Mouse (Mus musculus) v-Abl transformed pro-B cells (cell line): Measurements from ENCODE around the gene Copz2.

Source experiments
- in situ Hi-C, 2 experiments: fragments of 400-800 bp; cut with MboI; formaldehyde crosslinking; loops; one replicate each; pipeline ENCODE4 v1.15.1; 2025; ENCODE audit not compliant: unreplicated experiment in 2 of 2

The Copz2 gene

DNA sequence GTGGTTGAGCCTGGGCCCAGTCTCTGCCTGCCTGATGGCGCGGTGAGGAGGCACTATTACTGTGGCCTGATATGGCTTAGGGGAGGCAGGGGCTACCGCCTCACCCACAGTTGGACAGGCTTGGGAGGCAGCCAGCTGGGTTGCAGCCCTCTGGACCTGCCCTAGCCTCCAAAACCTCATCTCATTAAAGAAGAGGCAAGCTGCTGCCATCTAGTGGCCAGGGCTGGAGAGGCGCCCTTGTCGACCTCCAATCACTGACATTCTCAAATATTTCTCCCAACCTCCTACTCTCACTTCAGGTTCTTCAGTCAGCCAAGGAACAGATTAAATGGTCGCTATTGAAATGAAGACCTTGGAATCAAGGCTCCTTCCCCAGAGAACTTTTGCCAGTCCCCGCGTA lies 10.9 kb downstream of the Copz2 start:
- in situ Hi-C loops: loop anchor here (5.0 to 25.0 kb wide), 8 partner anchors 98 to 1323 kb away; partner anchors contain the start of genes Atp5g1 (in 2 of the 2) and Hoxb8 (in 1 of the 2)

DNA sequence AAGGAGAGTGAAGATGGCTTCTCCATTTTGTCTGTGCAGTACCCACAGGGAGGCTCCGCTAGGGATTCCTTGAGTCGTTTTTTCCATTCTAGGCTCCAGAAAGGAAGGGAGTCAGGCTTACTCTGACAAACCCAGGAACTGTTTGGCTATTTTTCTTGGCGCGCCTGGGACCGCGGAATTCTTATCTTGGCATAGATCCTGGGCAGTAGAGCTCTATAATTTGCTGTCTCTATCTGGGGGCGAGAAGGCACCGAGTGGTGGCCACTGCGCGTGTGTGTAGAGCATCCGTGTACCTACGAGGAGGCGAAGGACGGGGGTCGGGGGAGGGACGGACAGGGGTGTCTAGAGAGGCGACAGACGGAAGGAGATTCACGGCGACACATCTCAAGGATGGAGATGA lies 11.8 kb downstream of the Copz2 start:
- in situ Hi-C loops: loop anchor here (5.0 to 25.0 kb wide), 8 partner anchors 99 to 1324 kb away; partner anchors contain the start of genes Atp5g1 (in 2 of the 2) and Hoxb8 (in 1 of the 2)

DNA sequence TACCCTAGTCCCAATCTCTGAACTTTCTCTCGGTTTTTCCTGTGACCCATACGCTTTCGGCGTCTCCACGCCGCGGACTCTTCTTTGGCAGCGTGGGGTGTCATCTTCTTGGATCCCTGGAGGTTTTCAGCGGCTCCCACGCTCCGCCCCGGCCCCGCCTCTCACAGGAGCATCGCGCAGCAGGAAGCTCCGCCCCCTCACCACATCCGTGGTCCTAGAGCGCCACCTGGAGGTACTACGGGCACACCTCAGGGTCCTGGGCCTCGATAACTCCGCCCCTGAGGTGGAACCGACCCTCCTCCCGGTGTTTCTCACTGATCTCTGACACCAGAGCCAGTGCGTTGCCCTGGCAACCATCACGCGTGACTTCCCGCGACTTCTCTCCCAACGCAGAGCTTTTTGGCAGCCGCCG lies 12.2 kb downstream of the Copz2 start:
- in situ Hi-C loops: loop anchor here (5.0 to 25.0 kb wide), 8 partner anchors 100 to 1325 kb away; partner anchors contain the start of genes Atp5g1 (in 2 of the 2) and Hoxb8 (in 1 of the 2)

DNA sequence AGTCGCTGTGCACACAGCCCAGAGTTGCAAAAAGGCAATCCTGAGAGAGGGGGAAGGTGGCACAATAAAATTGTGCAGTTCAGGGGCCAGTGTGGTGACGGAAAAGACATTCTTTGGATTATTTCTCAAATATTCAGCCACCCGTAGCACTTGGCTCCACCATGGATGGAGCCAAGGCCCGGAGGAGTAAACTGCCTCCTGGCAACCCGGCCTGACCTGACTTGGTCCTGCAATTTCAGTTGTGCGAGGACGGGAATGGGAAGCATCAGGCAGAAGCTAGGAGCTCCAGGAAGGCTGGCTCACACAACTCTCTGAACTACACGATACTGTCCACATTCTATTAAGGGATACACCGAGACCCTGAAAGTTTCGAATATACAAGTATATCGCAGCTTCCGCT lies 12.9 kb downstream of the Copz2 start:
- in situ Hi-C loops: loop anchor here (5.0 to 25.0 kb wide), 8 partner anchors 100 to 1325 kb away; partner anchors contain the start of genes Atp5g1 (in 2 of the 2) and Hoxb8 (in 1 of the 2)

DNA sequence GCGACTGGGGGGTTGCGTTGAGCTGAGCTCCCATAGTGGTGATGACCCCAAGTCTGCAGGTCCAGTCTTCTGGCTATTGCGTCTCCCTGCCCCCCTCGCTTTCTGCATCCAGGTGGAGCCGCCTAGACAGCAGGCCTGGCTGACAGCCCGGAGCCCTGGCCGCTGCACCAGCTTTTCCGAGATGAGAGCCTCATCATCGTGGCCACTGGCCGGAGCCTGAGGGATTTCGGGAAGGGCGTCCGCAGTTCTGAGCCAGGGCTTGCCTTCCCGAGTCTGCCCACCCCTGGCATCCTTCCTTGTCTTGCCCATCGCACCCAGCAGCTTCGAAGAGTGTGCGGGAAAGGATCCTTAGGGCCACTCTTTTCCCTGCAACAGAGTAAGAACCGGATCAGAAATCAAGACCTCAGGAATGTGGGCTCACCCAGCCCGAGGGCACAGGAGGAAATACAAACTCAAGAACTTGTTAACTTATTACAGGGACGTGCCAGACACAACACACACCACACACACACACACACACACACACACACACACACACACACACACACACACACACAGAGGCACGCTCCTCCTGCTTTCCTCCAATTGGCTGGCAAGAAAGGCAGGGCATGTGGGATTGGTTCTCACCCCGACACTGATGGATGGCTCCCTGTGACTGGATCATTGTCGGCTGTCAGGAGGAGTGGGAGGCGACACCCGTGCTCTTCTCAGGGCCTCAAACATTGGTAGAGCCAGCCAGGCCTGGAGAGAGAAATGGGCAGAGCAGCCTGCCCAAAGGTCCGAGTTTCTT lies 13.7 kb downstream of the Copz2 start:
- in situ Hi-C loops: loop anchor here (5.0 to 25.0 kb wide), 8 partner anchors 101 to 1326 kb away; partner anchors contain the start of genes Atp5g1 (in 2 of the 2) and Hoxb8 (in 1 of the 2)

DNA sequence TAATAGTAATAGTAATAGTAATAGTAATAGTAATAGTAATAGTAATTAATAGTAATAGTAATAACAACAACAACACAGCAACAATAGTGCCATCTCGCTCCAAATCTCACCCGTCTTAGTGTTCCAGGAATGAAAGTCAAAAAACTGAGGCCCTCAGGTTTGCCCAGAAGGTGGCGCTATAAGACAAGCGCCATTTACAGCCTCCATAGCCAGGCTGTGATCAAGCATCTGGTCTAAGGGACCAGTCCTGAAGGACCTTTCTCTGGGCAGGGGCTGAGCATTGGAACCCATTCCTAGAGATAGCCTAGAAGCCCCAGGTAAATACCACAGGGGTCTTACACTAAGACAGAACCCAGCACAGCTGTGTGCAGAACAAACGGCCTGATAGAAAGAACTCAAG lies 17.5 kb downstream of the Copz2 start:
- in situ Hi-C loops: loop anchor here (5.0 to 25.0 kb wide), 4 partner anchors 45 to 1330 kb away; partner anchors contain the start of gene Atp5g1 (in 2 of the 2)

DNA sequence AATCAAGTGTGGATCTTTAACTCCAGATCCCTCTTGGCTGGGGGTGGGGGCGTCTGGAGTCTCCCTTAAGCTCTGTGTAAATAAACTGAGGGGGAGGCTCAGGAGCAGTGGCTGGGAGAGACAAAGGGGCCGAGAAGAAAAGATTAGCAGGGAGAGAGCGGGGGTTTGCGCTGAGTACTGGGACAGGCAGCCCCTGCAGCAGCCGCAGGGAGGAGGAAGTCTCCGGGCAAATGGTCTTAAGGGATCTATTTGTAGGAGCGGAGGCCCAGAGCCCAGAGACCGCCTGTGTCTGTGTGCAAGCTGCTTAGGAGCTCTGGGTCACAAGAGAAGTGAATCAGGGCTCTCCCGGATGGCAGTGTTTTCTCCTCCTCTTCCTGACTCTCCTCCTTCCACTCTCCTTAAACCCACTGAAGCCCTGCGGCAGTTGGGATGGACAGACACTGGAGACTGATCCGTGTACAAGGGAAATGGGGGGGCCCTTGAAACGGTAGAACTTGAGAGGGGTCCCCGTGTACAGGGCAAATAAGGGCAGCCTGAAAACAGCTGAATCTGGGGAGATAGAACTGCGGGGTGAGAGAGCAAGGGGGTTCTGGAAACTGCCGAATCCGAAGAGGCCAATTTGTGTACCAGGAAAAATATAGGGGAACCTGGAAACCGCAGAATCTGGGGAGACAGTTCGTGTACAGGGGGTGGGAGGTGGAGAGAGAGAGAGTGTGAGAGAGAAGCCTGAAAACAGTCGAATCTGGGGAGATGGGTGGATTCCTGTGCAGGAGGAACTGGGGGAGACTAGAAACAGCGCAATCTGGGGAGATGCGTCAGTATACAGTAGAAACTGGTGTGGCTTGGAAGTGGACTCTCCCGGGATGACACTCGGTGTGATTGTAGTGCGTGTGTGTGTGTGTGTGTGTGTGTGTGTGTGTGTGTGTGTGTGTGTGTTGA lies 23.0 kb downstream of the Copz2 start:
- in situ Hi-C loops: loop anchor here (5.0 to 25.0 kb wide), 3 partner anchors 35 to 1335 kb away; partner anchors contain the start of gene Atp5g1 (in 2 of the 2)

DNA sequence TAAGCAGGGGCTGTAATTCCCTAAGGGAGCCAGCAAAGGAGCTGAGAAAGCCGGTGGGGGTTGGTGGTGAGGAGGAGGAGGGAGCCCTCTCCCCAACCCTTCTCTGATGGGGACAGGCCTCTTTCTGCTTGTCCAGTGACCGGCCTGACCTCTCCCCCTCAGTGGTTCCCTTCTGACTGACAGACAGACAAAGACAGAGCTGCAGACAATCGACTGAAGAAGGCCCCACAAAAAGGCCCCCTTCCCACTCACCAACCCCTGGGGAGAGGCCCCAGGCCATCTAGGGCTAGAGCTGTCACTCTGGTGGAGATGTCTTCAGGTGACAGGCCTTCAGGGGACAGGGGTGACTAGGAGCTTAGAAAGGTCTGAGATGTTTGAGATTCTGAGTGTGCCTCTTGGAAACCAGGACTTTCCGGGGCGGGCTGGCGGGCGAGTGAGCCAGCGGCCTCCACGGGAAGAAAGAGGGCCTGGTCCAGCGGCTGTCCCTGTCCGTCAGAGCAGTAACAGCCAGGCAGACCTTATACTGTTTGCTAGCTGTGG lies 24.0 kb downstream of the Copz2 start:
- in situ Hi-C loops: loop anchor here (5.0 to 25.0 kb wide), 3 partner anchors 34 to 1336 kb away; partner anchors contain the start of gene Atp5g1 (in 2 of the 2)

DNA sequence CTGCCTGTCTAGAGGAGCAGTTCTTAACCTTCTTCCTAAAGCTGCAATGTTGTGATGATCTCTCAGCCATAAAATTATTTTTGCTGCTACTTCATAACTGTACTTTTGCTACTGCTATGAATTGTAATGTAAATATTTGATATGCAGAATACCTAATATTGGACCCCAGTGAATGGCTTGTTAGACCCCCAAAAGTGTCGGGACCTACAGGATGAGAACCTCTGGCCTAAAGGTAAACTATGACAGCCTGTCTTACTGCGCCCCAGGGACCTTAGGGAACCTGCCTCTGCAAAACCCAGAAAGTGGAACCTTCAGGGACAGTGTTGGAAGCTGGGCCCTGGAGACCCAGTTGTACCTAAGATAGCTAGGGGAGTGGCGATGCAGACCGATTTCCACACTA lies 25.6 kb downstream of the Copz2 start:
- in situ Hi-C loops: no loop called here

DNA sequence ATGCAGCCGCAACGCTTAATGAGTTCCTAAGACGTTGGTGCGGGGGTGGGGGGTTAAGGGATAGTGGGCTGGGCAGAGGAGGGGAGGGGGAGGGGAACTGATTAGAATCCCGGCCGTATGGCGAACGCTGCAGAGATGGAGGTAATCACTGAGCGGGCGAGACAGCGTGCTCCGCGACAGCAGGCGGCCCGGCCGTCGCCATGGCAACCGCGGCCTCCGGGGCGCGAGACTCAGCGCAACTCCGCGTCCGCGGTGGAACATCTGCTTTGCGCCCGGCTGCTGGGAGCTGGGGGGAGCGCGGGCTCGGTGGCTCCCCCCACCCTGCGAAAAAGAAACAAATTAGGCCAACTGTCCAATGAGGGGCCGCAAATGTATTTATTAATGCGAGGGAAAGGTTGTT lies 26.1 kb downstream of the Copz2 start:
- in situ Hi-C loops: no loop called here

DNA sequence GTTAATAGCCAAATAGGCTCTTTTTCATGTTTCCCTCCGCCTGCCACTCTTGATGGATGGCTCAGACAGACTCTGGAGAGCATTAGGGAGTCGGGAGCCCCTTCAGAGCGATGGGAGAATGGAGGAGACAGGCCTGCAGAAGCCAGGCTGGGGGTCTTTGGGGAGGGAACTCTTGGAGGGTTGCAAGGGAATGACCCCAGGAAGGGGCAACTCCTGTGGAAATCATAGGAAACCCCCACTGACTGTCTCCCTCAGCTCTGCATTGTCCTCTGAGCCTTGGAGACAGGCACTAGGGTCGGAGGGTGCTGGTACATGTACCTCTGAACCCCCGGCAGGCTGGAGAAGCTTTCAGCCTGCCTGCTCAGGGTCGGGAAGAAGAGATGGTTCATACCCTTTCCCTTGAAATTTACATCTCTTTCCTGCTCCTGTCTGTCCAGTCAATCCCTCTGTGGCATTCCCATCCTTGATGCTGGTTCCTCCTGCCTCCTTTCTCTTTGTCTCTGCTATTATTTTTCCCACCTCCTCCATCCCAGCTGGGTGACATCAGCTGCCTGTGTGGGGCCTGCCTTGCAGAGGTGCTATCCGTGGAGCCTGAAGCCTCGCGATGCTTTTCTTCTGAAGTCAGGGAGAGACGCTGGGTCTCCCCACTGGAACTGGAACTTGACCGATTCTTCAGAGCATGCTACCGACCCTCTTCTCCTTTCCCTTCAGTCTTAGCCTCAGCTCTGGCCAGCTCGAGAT lies 26.8 kb downstream of the Copz2 start:
- in situ Hi-C loops: no loop called here

DNA sequence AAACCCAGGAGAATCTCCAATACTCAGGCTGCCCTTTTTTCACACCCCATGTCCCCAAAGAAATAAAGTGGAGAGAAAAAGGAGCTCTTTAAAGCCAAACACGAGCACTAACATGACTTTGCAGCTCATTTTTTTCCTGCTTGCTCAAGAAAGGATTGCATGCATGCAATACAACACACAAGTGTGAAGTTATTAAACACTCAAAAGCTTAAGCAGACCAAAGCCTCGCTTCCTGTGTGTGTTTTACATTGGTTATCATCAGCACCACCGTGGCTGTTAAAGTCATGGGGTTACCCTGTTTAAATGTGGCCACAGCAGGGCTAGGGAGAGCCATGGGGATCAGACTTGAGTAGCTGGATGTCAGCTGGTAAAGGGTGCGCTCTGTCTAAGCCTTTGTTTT lies 27.4 kb downstream of the Copz2 start:
- in situ Hi-C loops: no loop called here

DNA sequence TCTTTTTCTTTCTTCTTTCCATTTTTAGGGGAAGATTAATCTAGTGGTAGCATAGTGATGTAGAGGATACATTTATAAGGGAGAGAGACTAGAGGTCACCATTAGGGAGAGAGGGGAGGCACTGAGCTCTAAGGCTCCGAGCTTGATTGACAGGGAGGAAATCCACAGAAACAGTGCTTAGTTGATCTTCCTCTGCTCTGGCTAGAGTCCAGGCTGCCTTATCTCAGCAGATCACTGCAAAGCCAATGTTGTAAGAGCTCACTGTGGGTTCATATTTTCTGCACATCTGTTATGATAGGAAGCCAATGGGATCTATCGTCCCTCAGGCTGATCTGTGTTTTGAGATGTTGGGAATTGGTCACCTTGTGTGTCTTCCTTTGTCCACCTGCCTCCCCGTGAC lies 29.0 kb downstream of the Copz2 start:
- in situ Hi-C loops: no loop called here

DNA sequence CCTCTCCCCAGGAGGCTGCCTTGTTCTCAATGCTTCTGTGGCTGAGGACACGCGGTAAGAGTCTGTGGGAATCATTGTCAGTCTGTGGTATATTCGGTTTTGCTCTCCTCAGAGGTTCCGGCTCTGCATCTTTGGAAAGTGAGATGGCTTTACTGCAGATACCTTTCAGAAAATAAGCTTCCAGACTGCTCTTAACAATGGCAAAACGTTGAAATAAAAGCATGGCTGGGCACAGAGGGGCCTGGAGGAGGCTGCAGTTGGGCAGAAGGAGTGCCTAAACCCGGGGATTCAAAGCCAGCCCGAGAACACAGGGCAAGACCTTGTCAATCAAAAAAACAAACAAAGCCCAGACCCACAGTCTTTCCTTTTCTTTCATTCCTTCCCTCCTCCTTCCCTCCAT lies 29.7 kb downstream of the Copz2 start:
- in situ Hi-C loops: no loop called here

DNA sequence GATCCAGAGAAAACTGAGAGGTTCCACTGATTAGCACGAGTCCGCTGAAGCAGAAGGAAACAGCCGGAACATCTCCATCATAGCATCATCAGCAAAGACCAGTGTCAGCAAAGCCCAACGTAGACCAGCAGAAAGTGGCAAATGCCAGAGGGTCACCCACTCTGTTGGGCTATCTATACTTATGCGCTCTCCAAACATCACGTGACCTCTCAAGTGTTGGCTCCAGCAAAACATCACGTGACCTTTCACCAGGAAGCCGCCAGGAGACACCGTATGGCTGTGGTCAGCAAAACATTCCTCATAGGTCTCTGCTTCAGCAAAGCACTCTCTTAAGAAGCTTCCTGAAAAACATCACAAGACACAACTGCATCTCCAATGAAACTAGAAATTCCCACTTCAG lies 30.6 kb downstream of the Copz2 start:
- in situ Hi-C loops: no loop called here

DNA sequence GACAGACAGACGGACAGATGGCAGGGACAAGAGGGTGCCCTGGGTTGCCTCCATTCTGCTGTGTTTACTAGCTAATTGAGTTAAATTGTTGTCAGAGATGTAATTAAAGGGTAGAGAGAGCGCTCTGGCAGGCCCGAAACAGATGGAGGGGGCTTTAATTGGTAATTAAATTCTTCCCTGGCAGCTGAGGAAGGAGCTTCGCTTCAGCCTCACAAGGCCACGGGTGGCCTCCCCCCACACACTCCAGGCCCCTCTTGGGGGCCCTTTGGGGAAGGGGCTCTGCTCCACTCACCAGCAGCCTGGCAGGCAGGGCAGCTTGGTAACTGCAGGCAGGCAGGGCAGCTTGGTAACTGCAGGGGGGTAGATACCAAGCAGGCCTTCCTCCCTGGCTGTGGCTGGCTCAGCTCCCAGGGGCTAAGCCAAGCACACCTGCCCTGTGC lies 36.3 kb downstream of the Copz2 start:
- in situ Hi-C loops: no loop called here

DNA sequence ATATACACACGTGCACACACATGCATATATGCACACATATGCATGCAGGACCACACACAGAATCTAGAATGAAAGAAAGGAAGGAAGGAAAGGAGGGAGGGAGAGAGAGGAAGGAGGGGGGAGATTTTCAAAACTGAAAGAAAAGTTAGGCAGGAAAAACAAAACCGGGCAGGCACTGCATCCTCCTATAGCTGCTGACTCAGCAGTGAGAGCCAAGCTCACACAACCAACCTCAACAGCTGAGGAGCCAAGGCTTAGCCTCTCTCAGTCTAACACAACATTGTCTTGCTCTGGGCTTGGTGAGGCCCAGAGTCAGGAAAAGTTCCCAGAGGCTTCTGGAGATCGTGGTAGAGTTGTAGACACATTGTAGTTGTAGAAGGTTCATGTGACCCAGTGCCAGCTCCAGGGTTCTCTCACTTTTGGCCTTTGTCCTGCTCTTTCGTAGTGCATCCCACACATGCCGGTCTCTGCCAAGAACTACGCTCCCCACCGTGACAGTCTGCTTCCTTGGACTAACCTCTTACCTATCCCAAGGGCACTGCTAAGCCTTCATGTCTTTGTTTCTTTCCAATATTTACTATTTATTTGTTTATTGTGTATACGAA lies 37.4 kb downstream of the Copz2 start:
- in situ Hi-C loops: no loop called here

DNA sequence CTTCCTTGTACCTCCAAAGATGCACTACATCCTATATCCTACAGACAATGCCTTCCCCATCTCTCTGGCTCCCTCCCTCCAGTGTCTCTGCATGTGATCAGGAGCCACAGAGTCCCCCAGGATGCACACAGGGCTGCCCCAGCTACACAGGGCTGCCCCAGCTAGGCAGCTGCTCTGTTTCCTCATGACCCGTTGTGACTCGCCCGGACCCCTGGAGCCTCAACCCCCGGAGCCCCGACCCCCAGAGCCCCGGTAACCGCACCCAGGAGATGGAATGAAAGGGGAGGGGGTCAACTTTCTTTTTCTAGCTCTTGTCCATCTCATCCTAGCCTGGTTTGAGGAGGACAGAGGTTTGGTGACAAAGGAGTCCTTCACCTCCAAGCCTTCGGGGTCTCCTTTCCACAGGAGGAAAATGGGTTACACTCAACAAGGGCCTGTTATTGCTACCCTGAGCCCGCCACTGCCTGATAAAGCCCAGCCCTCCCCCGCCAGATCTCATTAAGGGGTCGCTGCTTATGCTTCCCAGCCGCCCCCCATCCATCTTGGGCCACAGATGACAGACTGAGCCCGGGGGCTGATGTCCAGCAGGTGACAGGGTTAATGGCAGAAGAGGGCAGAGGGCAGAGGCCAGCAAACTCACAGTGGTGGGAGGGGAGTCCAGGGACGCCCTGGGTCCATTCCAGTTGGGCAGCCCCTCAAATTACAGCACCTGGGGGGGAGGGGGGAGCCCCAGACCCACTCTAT lies 42.3 kb downstream of the Copz2 start:
- in situ Hi-C loops: no loop called here
